ENCODE assay signal across 8 mouse cellular contexts in the genomic region with DNA sequence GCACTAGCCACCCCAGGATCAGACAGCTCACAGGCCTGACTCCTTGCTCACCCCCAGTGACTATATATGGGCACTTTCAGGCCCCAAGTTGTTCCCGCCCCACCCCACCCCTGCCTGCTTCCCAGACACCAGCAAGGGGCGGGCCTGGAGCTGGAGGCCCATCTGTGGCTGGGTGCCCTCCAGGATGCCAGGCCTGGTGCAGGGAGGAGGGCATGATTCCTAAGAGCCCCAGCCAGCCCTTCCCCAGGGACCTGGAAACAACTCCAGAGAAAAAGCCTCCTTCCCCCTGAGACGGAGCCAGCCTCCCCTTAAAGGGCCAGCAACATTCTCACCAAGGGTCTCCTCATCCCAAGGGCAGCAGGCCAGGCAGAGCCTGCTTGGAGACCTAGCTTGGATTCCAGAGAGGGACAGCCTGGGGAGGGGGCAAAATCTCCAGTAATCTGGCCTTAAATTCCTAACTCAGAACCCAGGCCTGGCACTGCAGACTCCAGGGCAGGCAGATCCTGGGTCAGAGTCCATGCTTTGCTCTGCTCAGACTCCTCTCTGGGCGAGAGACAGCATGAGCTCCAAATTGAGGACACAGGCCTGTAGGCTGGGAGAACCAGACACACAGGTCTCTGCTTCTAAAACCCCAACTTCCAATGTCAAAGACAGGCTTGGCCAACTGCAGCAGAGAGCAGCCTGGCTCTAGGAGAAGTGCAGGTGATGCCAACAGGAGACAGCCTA. TPM values are rescaled to one million over a fixed set of nuclear protein-coding genes. Genes with fewer than 3 reads are reported as not detected.
A peak's percentile ranks its signal among the peaks of the same experiment; 100 is the strongest.
DNase-seq lines count a peak whose midpoint lies in the region; ATAC-seq and TF ChIP-seq lines count a peak whose summit lies in the region.

No protein-coding gene starts in this region.

- DNase-seq in layer of hippocampus, adult 2 months (ENCODE audit: low spot score in 2 of 2), result no peak
- no peak for DNase-seq in layer of hippocampus, postnatal 14 days (ENCODE audit: low spot score in 2 of 2)
- peak; percentile 62 to 77 for DNase-seq in cerebellum, postnatal 10 days
- no peak for DNase-seq in natural killer cell, adult 2 months (ENCODE audit: low spot score in 2 of 2)
- DNase-seq in B cell, adult 2 months, result no peak

- H3K4me1 ChIP-seq in heart, embryonic 15.5 days (replicated peaks), result peaks cover 61% of the 10 kb centered on the region
- H3K4me1 ChIP-seq in limb, embryonic 13.5 days, result peaks cover 28% of the 10 kb centered on the region

- H3K9ac ChIP-seq in heart, embryonic 15.5 days, result peak overlapping the region; percentile 39; the same call in 1 of the 2 replicates
- H3K9ac ChIP-seq in limb, embryonic 13.5 days, result peak overlapping the region; percentile 32; the same call in 1 of the 2 replicates

- H3K4me3 ChIP-seq in layer of hippocampus, adult 2 months, result no peak overlapping the region
- no peak overlapping the region for H3K4me3 ChIP-seq in heart, embryonic 15.5 days
- H3K4me3 ChIP-seq in limb, embryonic 13.5 days, result no peak overlapping the region

- no peak for TF ChIP-seq CTCF in layer of hippocampus, adult 2 months (conservative IDR thresholded peaks at IDR 0.05)

- H3K27ac ChIP-seq in layer of hippocampus, adult 2 months, result peak overlapping the region; percentile 80
- peak overlapping the region; percentile 78 for H3K27ac ChIP-seq in heart, embryonic 15.5 days
- H3K27ac ChIP-seq in limb, embryonic 13.5 days, result no peak overlapping the region

- no peaks in the 10 kb centered on the region for H3K36me3 ChIP-seq in heart, embryonic 15.5 days
- H3K36me3 ChIP-seq in limb, embryonic 13.5 days, result no peaks in the 10 kb centered on the region

- peak; percentile 38 for ATAC-seq in heart, embryonic 15.5 days (replicated peaks; ENCODE audit: insufficient number of reproducible peaks, insufficient read depth, low FRiP score, low read depth)
- ATAC-seq in limb, embryonic 13.5 days (ENCODE audit: low FRiP score, low read depth), result no peak
- ATAC-seq in CD4-positive, CD25-positive, alpha-beta regulatory T cell, adult 4 months, result no peak

- no peaks in the 10 kb centered on the region for H3K9me3 ChIP-seq in heart, embryonic 15.5 days (replicated peaks)
- no peaks in the 10 kb centered on the region for H3K9me3 ChIP-seq in limb, embryonic 13.5 days

- peak overlapping the region; percentile 44 for H3K4me2 ChIP-seq in heart, embryonic 15.5 days
- H3K4me2 ChIP-seq in limb, embryonic 13.5 days (replicated peaks), result no peak overlapping the region

- WGBS in heart, embryonic 15.5 days, result 48% methylated on average over 4 of the region's 4 CpGs
- WGBS in limb, embryonic 13.5 days, result 49% methylated on average over 4 of the region's 4 CpGs

- H3K27me3 ChIP-seq in heart, embryonic 15.5 days, result peaks cover 7% of the 10 kb centered on the region
- peaks cover 46% of the 10 kb centered on the region for H3K27me3 ChIP-seq in limb, embryonic 13.5 days

RNA-seq across cellular contexts. Expression of a gene that starts 4.3 kb away (rescaled TPM):
- 10 to 100 TPM; 59.8 to 61.4 TPM for total RNA-seq in layer of hippocampus, adult 2 months (2021)
- 10 to 100 TPM; 58.1 to 58.9 TPM for total RNA-seq in layer of hippocampus, postnatal 14 days (2021)
- polyA plus RNA-seq in heart, embryonic 15.5 days (2015; fragmentation: Nextera tagmentation; extraction: Ambion mirVana), result 5.2 and 8.0 TPM in 2 replicates
- 5.2 and 6.0 TPM in 2 replicates for polyA plus RNA-seq in limb, embryonic 13.5 days (2015; fragmentation: Nextera tagmentation; extraction: Ambion mirVana)
- under 1 TPM; 0.44 to 0.75 TPM for polyA plus RNA-seq in CD4-positive, CD25-positive, alpha-beta regulatory T cell, adult 4 months (2017; shearing (Covaris generic))

Comparison
In these comparisons a context has a peak if more than half of its experiments do, and no peak if none do; other contexts are left out.
1. DNase-seq: peak in cerebellum, postnatal 10 days (2 of 2); none in layer of hippocampus, adult 2 months (0 of 2), layer of hippocampus, postnatal 14 days (0 of 2), natural killer cell, adult 2 months (0 of 2) and B cell, adult 2 months (0 of 2).